Mouse (Mus musculus) cortical plate, adult 2 months (tissue): Measurements from ENCODE around the gene H13. TPM values are rescaled to one million over a fixed set of nuclear protein-coding genes. Genes with fewer than 3 reads are reported as not detected.
A peak's percentile ranks its signal among the peaks of the same experiment; 100 is the strongest.

ENCODE experiments used
- H3K27ac ChIP-seq: fragments of 200-500 bp; 2 replicates; pipeline ENCODE4 v1.5.1; 2012; ENCODE audit warnings: low read length, control low read depth, inconsistent platforms; ENCODE audit not compliant: insufficient read depth
- H3K4me1 ChIP-seq: fragments of 200-500 bp; 2 replicates; pipeline ENCODE4 v1.6.1; 2011; ENCODE audit warnings: low read length; ENCODE audit not compliant: control insufficient read depth, insufficient read depth
- H3K4me3 ChIP-seq: fragments of 200-500 bp; 2 replicates; pipeline ENCODE4 v1.5.1; 2011; ENCODE audit warnings: mild to moderate bottlenecking, low read length, control low read depth; ENCODE audit not compliant: insufficient read depth
- CTCF ChIP-seq: fragments of 200-500 bp; IDR thresholded peaks from 2 replicates; pipeline ENCODE4 v1.5.1; 2011; ENCODE audit warnings: mild to moderate bottlenecking, control low read depth, low read length; ENCODE audit not compliant: insufficient read depth; ENCODE audit errors: extremely low read depth
- POLR2A ChIP-seq: fragments of 200-500 bp; IDR thresholded peaks from 2 replicates; pipeline ENCODE4 v1.6.1; 2011; ENCODE audit warnings: mild to moderate bottlenecking, low read length, control low read depth; ENCODE audit not compliant: insufficient read depth; ENCODE audit errors: extremely low read depth
- polyA plus RNA-seq: library from polyadenylated mRNA; depleted of rRNA; stranded (reverse); fragments of >200 nt; gene quantifications from 2 replicates; pipeline ENCODE4 v1.2.3, GENCODE M21; 2012

H13 gene
- polyA plus RNA-seq, 1 experiment = 68.4 TPM

- Histone ChIP-seq H3K4me3 (peak overlapping the region; percentile 30), H3K4me1 (peaks cover 3% of the 10 kb centered on the region; the same call in 1 of the 2 replicates), H3K27ac (peak overlapping the region; percentile 94)
- TF ChIP-seq CTCF = no peak
- no peak for TF ChIP-seq POLR2A
These were observed 38.4 kb downstream of the H13 start for GRCm38 (mm10) chr2:152707627-152708026.

- Histone ChIP-seq H3K4me1 (peaks cover 3% of the 10 kb centered on the region; the same call in 1 of the 2 replicates), H3K27ac (no peak overlapping the region), H3K4me3 (no peak overlapping the region)
- no peak for TF ChIP-seq POLR2A
- TF ChIP-seq CTCF = no peak
These were observed 39.8 kb downstream of the H13 start for GRCm38 (mm10) chr2:152709066-152709465.

GRCm38 (mm10) chr2:152716241-152716772, 47.0 kb downstream of the H13 start:
- TF ChIP-seq POLR2A (no peak), CTCF (no peak)
- H3K4me3 ChIP-seq = no peak overlapping the region
- no peaks in the 10 kb centered on the region for H3K4me1 ChIP-seq
- no peak overlapping the region for H3K27ac ChIP-seq

- Histone ChIP-seq H3K4me3 (no peak overlapping the region), H3K27ac (no peak overlapping the region), H3K4me1 (no peaks in the 10 kb centered on the region)
- TF ChIP-seq CTCF (no peak), POLR2A (no peak)
These were observed 48.4 kb downstream of the H13 start for GRCm38 (mm10) chr2:152717652-152718051.

GRCm38 (mm10) chr2:152718076-152718475, 48.8 kb downstream of the H13 start:
- Histone ChIP-seq H3K4me1 (no peaks in the 10 kb centered on the region), H3K4me3 (no peak overlapping the region), H3K27ac (no peak overlapping the region)
- TF ChIP-seq CTCF = no peak
- no peak for TF ChIP-seq POLR2A

GRCm38 (mm10) chr2:152723651-152724331, 54.5 kb downstream of the H13 start:
- TF ChIP-seq POLR2A = no peak
- no peak for TF ChIP-seq CTCF
- Histone ChIP-seq H3K4me3 (no peak overlapping the region), H3K4me1 (no peaks in the 10 kb centered on the region), H3K27ac (no peak overlapping the region)

- Histone ChIP-seq H3K4me1 (no peaks in the 10 kb centered on the region), H3K27ac (no peak overlapping the region), H3K4me3 (no peak overlapping the region)
- no peak for TF ChIP-seq POLR2A
- no peak for TF ChIP-seq CTCF
These were observed 55.1 kb downstream of the H13 start for GRCm38 (mm10) chr2:152724332-152724723.

GRCm38 (mm10) chr2:152725178-152725750, 56.0 kb downstream of the H13 start:
- no peak for TF ChIP-seq CTCF
- no peak for TF ChIP-seq POLR2A
- no peak overlapping the region for H3K4me3 ChIP-seq
- H3K4me1 ChIP-seq = no peaks in the 10 kb centered on the region; the same call in 1 of the 2 replicates
- H3K27ac ChIP-seq = no peak overlapping the region

GRCm38 (mm10) chr2:152726213-152726612, 57.0 kb downstream of the H13 start:
- Histone ChIP-seq H3K4me1 (no peaks in the 10 kb centered on the region; the same call in 1 of the 2 replicates), H3K4me3 (no peak overlapping the region), H3K27ac (peak overlapping the region; percentile 37; the same call in 1 of the 2 replicates)
- TF ChIP-seq POLR2A (no peak), CTCF (no peak)

- Histone ChIP-seq H3K4me1 (no peaks in the 10 kb centered on the region; the same call in 1 of the 2 replicates), H3K27ac (peak overlapping the region; percentile 59), H3K4me3 (no peak overlapping the region)
- TF ChIP-seq POLR2A (no peak), CTCF (no peak)
These were observed 57.6 kb downstream of the H13 start for GRCm38 (mm10) chr2:152726751-152727335.
